36 mouse cellular contexts compared by ENCODE assay signal in genomic region chrX:144421091-144421490, GRCm38 (mm10). TPM values are rescaled to one million over a fixed set of nuclear protein-coding genes. Genes with fewer than 3 reads are reported as not detected.
"Had no signal": no experiment of that assay in that cellular context is flagged by ENCODE, and none has a peak within 500 bp of the region (broad histone marks: within the 10 kb centered on the region; RNA-seq: fewer than 3 reads in every experiment).

No protein-coding gene starts in this region.

- H3K9ac ChIP-seq: embryonic facial prominence, embryonic 12.5 days; embryonic facial prominence, embryonic 13.5 days; embryonic facial prominence, embryonic 15.5 days; forebrain, embryonic 12.5 days; forebrain, embryonic 13.5 days; forebrain, embryonic 15.5 days had no signal

- H3K4me2 ChIP-seq: embryonic facial prominence, embryonic 12.5 days; embryonic facial prominence, embryonic 13.5 days; embryonic facial prominence, embryonic 15.5 days; forebrain, embryonic 12.5 days; forebrain, embryonic 13.5 days; forebrain, embryonic 15.5 days; heart, embryonic 11.5 days had no signal

- H3K27ac ChIP-seq: embryonic facial prominence, embryonic 10.5 days; embryonic facial prominence, embryonic 12.5 days; embryonic facial prominence, embryonic 13.5 days; embryonic facial prominence, embryonic 15.5 days; forebrain, embryonic 10.5 days; forebrain, embryonic 12.5 days; forebrain, embryonic 13.5 days; forebrain, embryonic 15.5 days; gastrocnemius, adult 2 months; heart, adult 2 months; heart, embryonic 10.5 days had no signal

- H3K36me3 ChIP-seq: embryonic facial prominence, embryonic 10.5 days; embryonic facial prominence, embryonic 12.5 days; embryonic facial prominence, embryonic 13.5 days; embryonic facial prominence, embryonic 15.5 days; forebrain, embryonic 10.5 days; forebrain, embryonic 12.5 days; forebrain, embryonic 15.5 days; heart, embryonic 10.5 days had no signal

- H3K9me3 ChIP-seq: embryonic facial prominence, embryonic 10.5 days; embryonic facial prominence, embryonic 12.5 days; embryonic facial prominence, embryonic 13.5 days; embryonic facial prominence, embryonic 15.5 days; forebrain, embryonic 10.5 days; forebrain, embryonic 12.5 days; forebrain, embryonic 13.5 days; forebrain, embryonic 15.5 days; heart, embryonic 10.5 days had no signal

- H3K4me3 ChIP-seq: embryonic facial prominence, embryonic 10.5 days; embryonic facial prominence, embryonic 12.5 days; embryonic facial prominence, embryonic 13.5 days; embryonic facial prominence, embryonic 15.5 days; erythroblast, embryonic 14.5 days; forebrain, embryonic 10.5 days; forebrain, embryonic 12.5 days; forebrain, embryonic 13.5 days; forebrain, embryonic 15.5 days; gastrocnemius, adult 2 months; heart, adult 2 months; heart, embryonic 10.5 days had no signal

- DNase-seq: cerebellum, adult 2 months; cerebellum, adult 8-10 months; cerebellum, adult 9-10 months; cerebellum, adult 9-11 months; cerebellum, postnatal 10 days; cerebellum, postnatal 14 days; cerebellum, postnatal 25 days; cerebellum, postnatal 36 days; embryo, embryonic 11 days; gastrocnemius, adult 2 months; gastrocnemius, postnatal 10 days; gastrocnemius, postnatal 14 days; gastrocnemius, postnatal 25 days; gastrocnemius, postnatal 36 days; heart, adult 11 months; heart, adult 18-20 months; heart, adult 2 months had no signal

- ATAC-seq: forebrain, embryonic 13.5 days; forebrain, embryonic 14.5 days; forebrain, embryonic 15.5 days had no signal

- H3K4me1 ChIP-seq: embryonic facial prominence, embryonic 10.5 days; embryonic facial prominence, embryonic 12.5 days; embryonic facial prominence, embryonic 13.5 days; embryonic facial prominence, embryonic 15.5 days; forebrain, embryonic 10.5 days; forebrain, embryonic 12.5 days; forebrain, embryonic 13.5 days; forebrain, embryonic 15.5 days; heart, embryonic 10.5 days had no signal

- H3K27me3 ChIP-seq: embryonic facial prominence, embryonic 12.5 days; embryonic facial prominence, embryonic 15.5 days; forebrain, embryonic 12.5 days; forebrain, embryonic 13.5 days; forebrain, embryonic 15.5 days had no signal

RNA-seq across cellular contexts. Expression of gene Trpc5os, which starts 35.3 kb away (rescaled TPM):
- total RNA-seq: common myeloid progenitor, adult 5-6 weeks; gastrocnemius, adult 18-20 months; gastrocnemius, adult 2 months; gastrocnemius, adult 8-10 months; gastrocnemius, postnatal 10 days; gastrocnemius, postnatal 14 days; gastrocnemius, postnatal 25 days; gastrocnemius, postnatal 36 days; gastrocnemius, postnatal 4 days; heart, adult 18-20 months; heart, adult 2 months; heart, adult 8-10 months had no signal
- polyA plus RNA-seq: cerebellum, adult 2 months; embryonic facial prominence, embryonic 10.5 days; embryonic facial prominence, embryonic 11.5 days; embryonic facial prominence, embryonic 12.5 days; embryonic facial prominence, embryonic 13.5 days; embryonic facial prominence, embryonic 15.5 days; erythroblast, embryonic 14.5 days; forebrain, embryonic 10.5 days; forebrain, embryonic 12.5 days; forebrain, embryonic 13.5 days; forebrain, embryonic 14.5 days; frontal cortex, adult 2 months; heart, adult 2 months had no signal
